Mouse (Mus musculus): Measurements from ENCODE around the gene Igfbp7. TPM values are rescaled to one million over a fixed set of nuclear protein-coding genes. Genes with fewer than 3 reads are reported as not detected.

Igfbp7 gene
- total RNA-seq, 2 experiments from 2014 or later: 862 to 986 TPM

DNA sequence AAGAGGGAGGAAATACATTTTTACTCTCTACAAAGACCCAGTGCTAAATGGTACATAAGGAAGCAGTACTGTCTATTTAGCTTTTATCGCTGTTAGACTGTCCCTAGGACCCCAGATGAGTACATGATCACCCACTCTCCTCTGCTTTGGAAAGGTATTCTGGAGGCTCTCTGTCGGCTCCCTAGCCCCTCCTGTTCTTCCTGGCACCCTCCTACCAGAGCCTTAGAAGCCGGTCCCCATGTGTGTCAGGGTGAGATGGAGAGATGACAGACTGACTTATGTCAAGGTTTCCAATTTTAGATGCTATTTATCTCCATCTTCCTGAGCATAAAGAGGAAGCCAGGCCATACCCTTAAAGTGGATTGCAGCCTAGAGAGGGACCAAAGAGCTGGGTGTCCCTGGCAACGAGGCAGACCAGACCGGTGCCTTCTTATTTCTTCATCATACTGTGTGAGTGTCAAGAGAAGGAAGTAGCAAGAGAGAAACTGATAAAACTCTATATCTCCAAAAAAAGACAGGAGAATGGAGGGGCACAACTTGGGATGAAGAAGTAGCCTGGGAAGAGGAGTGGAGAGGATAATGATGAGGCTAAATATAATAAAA is 2.3 kb downstream of the Igfbp7 start:
- no peak for DNase-seq

DNA sequence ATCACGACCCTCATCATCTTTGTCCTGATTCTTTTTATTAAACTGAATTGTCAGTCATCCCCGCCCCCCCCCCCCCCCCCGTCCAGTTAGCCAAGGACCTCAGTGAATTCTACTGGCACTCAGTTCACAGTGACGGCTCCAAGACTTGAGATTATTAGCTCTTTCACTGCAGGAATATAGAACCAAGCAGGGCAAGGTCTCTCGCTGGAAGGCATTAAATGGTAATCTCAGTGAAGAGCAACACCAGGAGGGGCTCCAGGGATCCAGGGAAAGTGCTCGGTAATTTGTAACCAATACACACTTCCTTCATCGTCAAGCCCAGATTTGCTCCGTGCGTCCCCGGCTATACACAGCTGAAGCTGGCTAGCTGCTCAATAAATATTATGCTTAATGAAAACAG is 2.9 kb downstream of the Igfbp7 start:
- DNase-seq: no peak

- no peak for DNase-seq
Measured at GRCm38 (mm10) chr5:77402901-77403300, 4.9 kb downstream of the Igfbp7 start.

- no peak for DNase-seq
Measured at GRCm38 (mm10) chr5:77402137-77402536, 5.7 kb downstream of the Igfbp7 start.

GRCm38 (mm10) chr5:77400823-77401222 is 7.0 kb downstream of the Igfbp7 start:
- peak; percentile 63 to 70 for DNase-seq

- peak in 1 of 2 experiments; percentile 37 for DNase-seq
Measured at GRCm38 (mm10) chr5:77400151-77400550, 7.7 kb downstream of the Igfbp7 start.

DNA sequence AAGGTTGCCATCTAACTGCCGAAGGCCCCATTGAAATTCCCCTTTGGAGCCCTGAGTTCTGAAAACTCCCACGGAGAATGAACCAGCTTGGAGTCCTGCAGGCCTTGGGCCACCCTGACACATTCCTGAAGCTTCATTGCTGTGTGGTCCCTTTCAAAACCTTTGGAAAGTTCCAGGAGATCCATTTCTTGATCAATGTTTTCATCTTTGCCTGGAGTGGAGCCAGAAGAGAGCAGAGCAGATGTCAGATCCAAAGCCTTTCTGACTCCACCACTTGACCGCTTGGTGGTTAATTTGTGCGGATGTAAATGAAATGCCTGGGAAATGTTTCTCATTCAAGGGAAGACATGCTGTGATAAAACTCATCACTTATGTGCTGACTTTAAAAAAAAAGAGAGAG is 8.8 kb downstream of the Igfbp7 start:
- DNase-seq: no peak

DNA sequence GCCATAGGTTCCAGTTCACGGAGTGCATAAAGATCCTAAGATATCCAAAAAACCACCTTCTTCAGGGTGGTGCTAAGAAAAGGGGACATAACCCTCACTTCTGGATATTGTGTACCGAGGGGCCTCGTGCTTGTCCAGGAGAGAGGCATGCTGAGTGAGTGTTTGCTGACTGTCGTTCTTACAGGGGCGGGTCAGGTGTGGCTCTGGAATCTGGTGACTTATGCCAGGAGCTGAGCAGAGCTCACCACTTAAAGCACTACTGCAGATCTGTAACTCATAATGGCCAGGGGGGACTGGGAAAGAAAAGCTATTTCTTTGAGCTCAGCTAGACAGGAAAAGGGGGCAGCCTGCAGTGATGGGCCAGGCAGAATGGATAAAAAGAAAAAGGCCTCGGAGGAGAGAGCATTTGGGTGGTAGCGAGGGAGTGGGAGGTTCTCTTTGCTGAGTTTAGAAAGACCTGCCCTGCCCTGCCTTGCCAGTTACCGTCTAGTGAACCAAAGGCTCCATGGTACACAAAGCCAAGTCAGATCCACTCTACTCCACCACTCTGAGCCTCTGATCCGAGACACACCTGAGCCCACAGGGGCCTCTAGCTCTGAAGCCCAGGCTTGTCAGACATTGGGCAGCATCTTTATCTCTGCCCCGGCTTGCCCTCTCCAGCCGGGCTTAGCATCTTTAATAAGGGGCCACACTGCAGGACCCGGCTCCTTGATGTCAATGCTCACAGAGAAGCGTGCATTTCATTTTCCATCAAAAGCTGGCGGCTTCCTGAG is 9.4 kb downstream of the Igfbp7 start:
- DNase-seq: no peak

DNA sequence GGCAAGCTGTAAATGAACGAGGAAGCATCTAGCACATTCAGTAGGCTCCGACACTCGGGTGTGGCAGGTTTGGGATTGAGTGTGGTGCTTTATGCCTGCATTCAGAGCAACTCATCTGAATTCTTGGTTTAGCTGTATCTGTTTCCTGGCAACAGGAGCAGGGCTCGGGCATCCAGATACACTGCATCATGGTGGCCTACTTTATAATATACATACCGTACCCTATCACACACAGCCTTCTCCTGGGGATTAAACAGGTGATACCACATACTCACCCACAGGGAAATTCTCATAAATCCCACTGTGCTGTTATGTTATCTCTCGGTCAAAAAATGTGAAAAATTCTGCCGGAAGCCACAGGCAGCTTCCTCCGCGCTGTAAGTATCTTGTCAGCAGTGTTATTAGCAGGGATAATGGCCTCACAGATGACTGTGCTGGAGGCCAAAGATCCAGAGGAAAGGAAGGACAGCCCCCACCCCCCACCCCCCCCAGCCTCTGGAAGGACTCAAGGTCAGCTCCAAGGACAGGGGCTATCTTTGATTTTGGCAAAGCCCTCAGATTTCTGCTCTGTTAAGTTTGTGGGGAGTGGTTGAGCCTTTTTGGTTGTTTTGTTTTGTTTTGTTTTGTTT is 13.7 kb downstream of the Igfbp7 start:
- peak in 1 of 2 experiments; percentile 61 for DNase-seq

DNA sequence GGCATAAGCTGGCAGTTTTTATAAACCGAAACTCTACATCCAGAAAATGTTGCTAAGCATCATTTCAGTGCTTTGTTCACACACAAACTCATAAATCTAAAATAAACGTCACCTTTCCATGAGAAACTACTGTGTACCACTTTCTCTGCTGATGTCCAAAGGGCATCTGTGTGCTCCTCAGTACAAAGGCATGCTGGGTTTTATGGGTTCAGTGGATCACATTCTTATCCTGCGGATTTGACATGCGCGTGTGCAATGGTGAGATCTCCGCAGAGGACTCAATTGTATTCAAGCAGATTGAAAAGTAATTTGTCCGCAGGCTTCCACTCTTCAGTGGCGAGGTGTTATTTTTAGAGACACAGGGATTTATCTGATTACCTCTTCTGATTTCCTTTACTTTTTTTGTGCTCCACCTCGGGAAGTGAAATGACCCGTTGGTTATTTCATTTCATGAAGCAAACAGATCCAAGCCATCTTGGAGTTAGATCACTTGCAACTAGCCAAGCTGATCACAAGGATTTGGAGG is 14.7 kb downstream of the Igfbp7 start:
- no peak for DNase-seq

- no peak for DNase-seq
Measured at GRCm38 (mm10) chr5:77390272-77390671, 17.6 kb downstream of the Igfbp7 start.

DNA sequence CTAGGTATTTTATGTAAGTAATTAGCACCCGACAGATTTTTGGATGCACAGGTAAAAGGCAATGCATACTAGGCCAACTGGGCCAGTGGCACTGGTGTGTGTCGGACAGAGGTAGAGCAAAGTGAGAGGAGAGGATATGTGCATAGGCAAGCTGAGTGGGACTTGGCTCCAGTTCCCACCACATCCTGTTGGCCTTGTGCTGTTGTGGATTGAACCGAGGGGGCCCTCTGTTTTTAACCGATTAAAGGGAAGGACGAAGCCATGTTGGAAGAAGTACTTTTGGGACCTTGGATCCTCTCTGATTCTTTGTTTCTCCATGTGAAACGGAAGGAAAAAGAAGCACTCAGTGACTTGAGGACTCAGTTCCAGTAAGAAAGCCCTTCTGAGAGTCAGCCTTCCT is 19.5 kb downstream of the Igfbp7 start:
- no peak for DNase-seq

DNA sequence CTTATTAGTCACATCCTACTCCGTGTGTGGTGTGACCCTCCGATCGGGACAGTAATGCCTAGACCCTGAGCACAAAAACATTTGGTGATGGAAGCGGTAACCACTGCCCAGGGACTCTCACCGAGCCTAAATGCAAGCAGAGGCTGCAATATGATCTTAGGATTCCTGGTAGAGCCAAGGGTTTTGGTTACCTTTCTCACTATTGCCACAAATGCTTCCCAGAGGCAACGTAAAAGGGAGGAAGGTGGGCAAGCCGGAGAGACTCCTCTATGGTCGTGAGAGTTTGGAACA is 20.5 kb downstream of the Igfbp7 start:
- DNase-seq: peak; percentile 35 to 40

DNA sequence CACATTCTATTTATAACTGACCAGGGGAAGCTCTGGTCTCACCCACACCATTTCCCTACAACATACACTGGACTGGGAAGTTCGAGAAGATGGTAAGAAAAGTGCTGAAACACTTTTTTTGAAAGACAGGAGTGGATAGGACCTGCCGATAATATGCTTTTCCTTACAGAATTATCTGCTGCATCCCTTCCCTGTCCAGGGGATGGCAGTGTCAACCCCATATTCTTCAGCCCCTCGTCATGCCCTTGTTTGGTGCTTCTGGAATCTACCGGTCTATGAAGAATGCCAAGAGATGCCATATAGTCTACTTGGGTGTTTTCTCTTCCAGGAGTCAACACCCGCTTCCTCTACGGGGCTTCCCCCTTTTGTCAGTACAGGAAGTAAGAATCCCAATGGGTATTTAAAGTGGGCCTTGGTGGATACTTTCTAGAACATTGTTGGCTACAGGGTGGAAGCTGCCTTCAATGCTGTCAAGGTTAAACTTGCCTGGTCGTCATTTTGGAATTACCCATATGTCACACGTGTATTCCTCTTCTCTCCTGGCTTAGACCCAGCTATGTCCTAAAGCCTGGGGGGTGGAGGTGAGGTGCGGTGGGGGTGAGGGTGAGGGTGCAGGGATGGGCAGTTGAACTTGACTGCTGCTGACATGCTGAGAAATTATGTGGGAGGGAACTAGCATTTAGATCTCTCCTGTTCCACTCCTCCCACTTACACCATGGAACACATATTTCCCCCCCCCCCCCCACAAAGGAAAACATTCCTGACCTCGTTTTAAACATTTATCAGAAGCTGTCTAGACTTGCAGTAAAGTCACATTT is 21.0 kb downstream of the Igfbp7 start:
- DNase-seq: peak in 1 of 2 experiments; percentile 38

DNA sequence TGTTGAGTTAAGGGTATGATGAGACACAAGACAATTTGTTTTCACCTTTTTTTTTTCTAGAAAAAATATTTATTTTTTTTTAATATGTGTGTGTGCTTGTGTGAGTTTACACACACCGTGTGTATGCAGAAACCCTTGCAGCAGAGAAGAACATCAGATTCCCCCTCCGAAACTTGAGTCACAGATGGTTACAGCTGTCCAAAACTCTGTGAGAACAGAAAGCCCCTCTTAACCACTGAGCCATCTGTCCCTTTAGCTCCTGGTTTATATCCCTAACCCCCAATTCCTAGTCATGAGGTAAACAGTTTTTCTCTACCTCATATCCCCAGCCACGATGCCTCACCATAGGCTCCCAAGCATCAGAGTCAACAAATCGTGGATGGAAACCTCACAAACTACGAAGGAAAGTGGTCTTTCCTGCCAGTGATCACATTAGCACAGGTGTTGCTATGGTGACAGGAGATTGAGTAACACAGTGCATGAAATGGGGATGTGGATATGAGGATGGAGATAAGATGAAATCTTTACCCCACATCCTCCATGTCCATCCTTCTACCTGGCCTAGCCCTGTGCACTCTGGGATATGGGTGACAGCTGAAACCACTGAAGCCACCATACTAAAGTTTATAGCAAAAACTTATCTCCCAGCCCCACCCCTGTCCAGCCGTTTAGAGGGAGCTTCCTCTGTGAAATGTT is 21.8 kb downstream of the Igfbp7 start:
- DNase-seq: no peak

- DNase-seq: no peak
Measured at GRCm38 (mm10) chr5:77385221-77385620, 22.6 kb downstream of the Igfbp7 start.

DNA sequence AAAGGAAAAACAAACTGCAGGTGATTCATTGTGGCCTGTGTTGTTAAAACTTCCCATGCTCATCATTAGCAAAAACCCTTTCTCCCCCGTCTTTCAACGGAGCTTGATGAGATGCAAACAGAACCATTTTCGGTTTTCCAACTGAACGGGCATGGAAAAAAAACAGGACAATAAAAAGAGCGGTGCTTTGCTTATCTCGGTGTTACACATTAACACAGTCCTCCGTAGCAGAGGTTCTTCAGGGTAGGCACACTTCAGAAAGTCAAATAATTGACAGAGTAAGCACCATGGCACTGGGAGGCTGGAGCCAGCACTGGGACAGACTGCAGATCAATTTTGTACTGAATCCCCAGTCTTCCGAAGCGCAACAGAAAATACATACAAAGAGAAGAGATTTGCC is 23.1 kb downstream of the Igfbp7 start:
- DNase-seq: no peak

GRCm38 (mm10) chr5:77383799-77384554 is 23.9 kb downstream of the Igfbp7 start:
- DNase-seq: peak; percentile 54 to 62

DNA sequence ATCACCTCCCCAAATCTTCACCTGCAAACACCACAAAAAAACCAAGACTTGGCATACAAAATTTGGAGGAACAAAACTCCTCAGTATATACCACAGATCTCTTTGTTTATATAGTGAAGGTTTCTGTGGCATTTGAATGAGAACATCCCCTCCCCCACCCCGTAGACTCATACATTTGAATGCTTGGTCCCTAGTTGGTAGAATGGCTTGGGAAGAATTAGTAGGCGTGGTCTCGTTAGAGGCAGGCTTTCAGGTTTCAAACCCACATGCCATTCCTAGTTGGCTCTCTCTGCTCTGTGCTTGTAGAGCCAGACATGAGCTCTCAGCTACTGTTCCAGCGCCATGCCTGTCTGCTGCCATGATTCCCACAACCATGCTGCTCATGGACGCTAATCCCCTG is 26.2 kb downstream of the Igfbp7 start:
- DNase-seq: no peak

DNA sequence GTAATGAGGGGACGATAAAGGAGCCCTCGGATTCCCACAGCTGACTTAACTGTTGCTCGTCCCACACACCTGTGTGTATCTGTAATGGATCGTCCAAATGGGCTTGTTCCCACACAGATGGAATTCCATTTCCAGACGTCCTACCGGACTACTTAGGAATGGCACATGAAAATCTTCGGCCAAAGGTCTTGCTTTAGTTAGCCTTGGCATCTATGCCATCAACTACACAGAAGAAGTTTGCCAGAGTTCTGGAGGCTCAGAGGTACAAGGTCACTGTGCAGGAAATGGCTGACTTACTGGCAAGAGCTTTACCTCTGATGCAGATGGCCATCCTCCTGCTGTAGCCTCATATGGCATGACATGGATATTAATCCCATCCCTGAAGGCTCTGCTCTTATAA is 26.6 kb downstream of the Igfbp7 start:
- no peak for DNase-seq

- DNase-seq: no peak
Measured at GRCm38 (mm10) chr5:77380321-77380901, 27.4 kb downstream of the Igfbp7 start.

All from adrenal gland, postnatal 36 days (tissue).